In genomic region chr3:51024655-51025054, GRCm38 (mm10) we compare ENCODE assay signal across 15 mouse cellular contexts.
"Had no signal": no experiment of that assay in that cellular context is flagged by ENCODE, and none has a peak within 500 bp of the region (broad histone marks: within the 10 kb centered on the region; RNA-seq: fewer than 3 reads in every experiment).

No protein-coding gene starts in this region.

- H3K27me3 ChIP-seq: liver, embryonic 13.5 days; midbrain, embryonic 12.5 days; midbrain, embryonic 15.5 days; neural tube, embryonic 13.5 days; stomach, embryonic 15.5 days had no signal

- H3K9me3 ChIP-seq: liver, embryonic 13.5 days; midbrain, embryonic 12.5 days; midbrain, embryonic 15.5 days; neural tube, embryonic 13.5 days; stomach, embryonic 15.5 days had no signal

- H3K9ac ChIP-seq: liver, embryonic 13.5 days; midbrain, embryonic 12.5 days; midbrain, embryonic 15.5 days; neural tube, embryonic 13.5 days; stomach, embryonic 15.5 days had no signal

- H3K27ac ChIP-seq: liver, embryonic 13.5 days; midbrain, embryonic 12.5 days; midbrain, embryonic 15.5 days; neural tube, embryonic 13.5 days; stomach, embryonic 15.5 days had no signal

- H3K4me3 ChIP-seq: liver, embryonic 13.5 days; midbrain, embryonic 12.5 days; midbrain, embryonic 15.5 days; neural tube, embryonic 13.5 days; stomach, embryonic 15.5 days had no signal

- ATAC-seq: midbrain, embryonic 15.5 days had no signal

- H3K4me2 ChIP-seq: liver, embryonic 13.5 days; midbrain, embryonic 12.5 days; midbrain, embryonic 15.5 days; neural tube, embryonic 13.5 days; stomach, embryonic 15.5 days had no signal

- H3K36me3 ChIP-seq: liver, embryonic 13.5 days; midbrain, embryonic 12.5 days; midbrain, embryonic 15.5 days; neural tube, embryonic 13.5 days; stomach, embryonic 15.5 days had no signal

- DNase-seq: kidney, adult 9 months; kidney, postnatal 14 days; kidney, postnatal 4 days; left cerebral cortex, postnatal 4 days; liver, embryonic 13.5 days; lung, adult 2 months; lung, postnatal 14 days; lung, postnatal 4 days; right cerebral cortex, postnatal 25 days; spleen, adult 18-20 months; thymus, postnatal 25 days had no signal

- H3K4me1 ChIP-seq: liver, embryonic 13.5 days; midbrain, embryonic 15.5 days; stomach, embryonic 15.5 days had no signal
